Mouse (Mus musculus) hindlimb bud, embryonic 11.5 days (tissue): ENCODE data around the gene Sipa1l2.
A peak's percentile ranks its signal among the peaks of the same experiment; 100 is the strongest.

Source experiments
- DNase-seq: peaks from one replicate; pipeline ENCODE4 v3.0.0-alpha.2; 2012; ENCODE audit warnings: low read depth, low spot score; ENCODE audit errors: extremely low spot score

Sipa1l2 gene

GRCm38 (mm10) chr8:125580426-125580825 is 10.8 kb upstream of the Sipa1l2 start:
- DNase-seq, result no peak

GRCm38 (mm10) chr8:125576127-125576526 is 6.5 kb upstream of the Sipa1l2 start:
- no peak for DNase-seq

- DNase-seq, result no peak
Observed at GRCm38 (mm10) chr8:125574280-125574679, 4.7 kb upstream of the Sipa1l2 start.

- DNase-seq, result no peak
Observed at GRCm38 (mm10) chr8:125572246-125572645, 2.6 kb upstream of the Sipa1l2 start.

GRCm38 (mm10) chr8:125570835-125571465 is 1.3 kb upstream of the Sipa1l2 start:
- no peak for DNase-seq

- DNase-seq, result no peak
Observed at GRCm38 (mm10) chr8:125570389-125570788, 781 bp upstream of the Sipa1l2 start.

GRCm38 (mm10) chr8:125568851-125569532 is 616 bp downstream of the Sipa1l2 start:
- peak; percentile 69 for DNase-seq

- no peak for DNase-seq
Observed at GRCm38 (mm10) chr8:125568421-125568850, 1.2 kb downstream of the Sipa1l2 start.

- no peak for DNase-seq
Observed at GRCm38 (mm10) chr8:125567569-125567968, 2.0 kb downstream of the Sipa1l2 start.

- DNase-seq, result no peak
Observed at GRCm38 (mm10) chr8:125562878-125563277, 6.7 kb downstream of the Sipa1l2 start.

- no peak for DNase-seq
Observed at GRCm38 (mm10) chr8:125560825-125561490, 8.7 kb downstream of the Sipa1l2 start.

- DNase-seq, result no peak
Observed at GRCm38 (mm10) chr8:125559066-125559653, 10.4 kb downstream of the Sipa1l2 start.

- DNase-seq, result no peak
Observed at GRCm38 (mm10) chr8:125558109-125559065, 11.2 kb downstream of the Sipa1l2 start.

- DNase-seq, result no peak
Observed at GRCm38 (mm10) chr8:125557391-125558108, 12.1 kb downstream of the Sipa1l2 start.

- no peak for DNase-seq
Observed at GRCm38 (mm10) chr8:125556706-125557105, 12.9 kb downstream of the Sipa1l2 start.

GRCm38 (mm10) chr8:125550567-125550966 is 19.0 kb downstream of the Sipa1l2 start:
- no peak for DNase-seq

- DNase-seq, result no peak
Observed at GRCm38 (mm10) chr8:125547296-125547695, 22.3 kb downstream of the Sipa1l2 start.

- DNase-seq, result no peak
Observed at GRCm38 (mm10) chr8:125545866-125546265, 23.7 kb downstream of the Sipa1l2 start.

GRCm38 (mm10) chr8:125542893-125543613 is 26.6 kb downstream of the Sipa1l2 start:
- DNase-seq, result no peak
